Mouse (Mus musculus) liver, adult 2 months (tissue): ENCODE results near the gene Arid3b. TPM values are rescaled to one million over a fixed set of nuclear protein-coding genes. Genes with fewer than 3 reads are reported as not detected.

Experiments
- DNase-seq: peaks from one replicate; pipeline ENCODE4 v3.0.0-alpha.2; 2011; ENCODE audit warnings: low read depth, low spot score; ENCODE audit errors: extremely low read depth
- H3K27ac ChIP-seq: fragments of 200-500 bp; replicated peaks from 2 replicates; pipeline ENCODE4 v1.5.1; 2012; ENCODE audit warnings: low read depth, mild to moderate bottlenecking, control low read depth, inconsistent platforms, low read length; ENCODE audit not compliant: insufficient read depth
- H3K27me3 ChIP-seq: fragments of 200-500 bp; 2 replicates; pipeline ENCODE4 v1.6.1; 2012; ENCODE audit warnings: mild to moderate bottlenecking, moderate library complexity, low read length, inconsistent platforms; ENCODE audit not compliant: control insufficient read depth, insufficient read depth
- H3K36me3 ChIP-seq: fragments of 200-500 bp; 2 replicates; pipeline ENCODE4 v1.6.1; 2012; ENCODE audit warnings: low read length, inconsistent platforms; ENCODE audit not compliant: control insufficient read depth, insufficient read depth
- H3K4me1 ChIP-seq: fragments of 200-500 bp; 2 replicates; pipeline ENCODE4 v1.6.1; 2011; ENCODE audit warnings: low read length; ENCODE audit not compliant: control insufficient read depth, insufficient read depth
- H3K4me3 ChIP-seq: fragments of 200-500 bp; 2 replicates; pipeline ENCODE4 v1.5.1; 2011; ENCODE audit warnings: low read depth, mild to moderate bottlenecking, control low read depth, low read length, moderate library complexity; ENCODE audit not compliant: insufficient read depth
- H3K79me2 ChIP-seq: fragments of 200-500 bp; 2 replicates; pipeline ENCODE4 v1.6.1; 2012; ENCODE audit warnings: inconsistent platforms, mild to moderate bottlenecking, low read length, moderate library complexity; ENCODE audit not compliant: control insufficient read depth, insufficient read depth
- H3K9ac ChIP-seq: fragments of 200-500 bp; 2 replicates; pipeline ENCODE4 v1.6.1; 2012; ENCODE audit warnings: low read depth, mild to moderate bottlenecking, control low read depth, inconsistent platforms, low read length
- CTCF ChIP-seq: fragments of 200-500 bp; IDR thresholded peaks from 2 replicates; pipeline ENCODE4 v1.5.1; 2011; ENCODE audit warnings: low read depth, low read length, control low read depth
- POLR2A ChIP-seq: fragments of 200-500 bp; IDR thresholded peaks from 2 replicates; pipeline ENCODE4 v1.6.1; 2011; ENCODE audit warnings: low read length, control low read depth; ENCODE audit not compliant: insufficient read depth; ENCODE audit errors: extremely low read depth
- WGBS: fragments of 180-500 bp; shearing (Covaris S2); methylation state at CpG from one replicate; pipeline ENCODE4 v1.1.7; 2018; 5-methylcytosine and 5-hydroxymethylcytosine counted together
- polyA plus RNA-seq: library from polyadenylated mRNA; depleted of rRNA; stranded (reverse); fragments of >200 nt; gene quantifications from 2 replicates; pipeline ENCODE4 v1.2.3, GENCODE M21; 2012
- total RNA-seq: library from RNA; depleted of rRNA; stranded (reverse); fragments of >200 nt; gene quantifications from 2 replicates; pipeline ENCODE4 v1.2.3, GENCODE M21; 2014

Arid3b gene
- total and polyA plus RNA-seq, 2 experiments, result 0.83 to 2.8 TPM

DNA sequence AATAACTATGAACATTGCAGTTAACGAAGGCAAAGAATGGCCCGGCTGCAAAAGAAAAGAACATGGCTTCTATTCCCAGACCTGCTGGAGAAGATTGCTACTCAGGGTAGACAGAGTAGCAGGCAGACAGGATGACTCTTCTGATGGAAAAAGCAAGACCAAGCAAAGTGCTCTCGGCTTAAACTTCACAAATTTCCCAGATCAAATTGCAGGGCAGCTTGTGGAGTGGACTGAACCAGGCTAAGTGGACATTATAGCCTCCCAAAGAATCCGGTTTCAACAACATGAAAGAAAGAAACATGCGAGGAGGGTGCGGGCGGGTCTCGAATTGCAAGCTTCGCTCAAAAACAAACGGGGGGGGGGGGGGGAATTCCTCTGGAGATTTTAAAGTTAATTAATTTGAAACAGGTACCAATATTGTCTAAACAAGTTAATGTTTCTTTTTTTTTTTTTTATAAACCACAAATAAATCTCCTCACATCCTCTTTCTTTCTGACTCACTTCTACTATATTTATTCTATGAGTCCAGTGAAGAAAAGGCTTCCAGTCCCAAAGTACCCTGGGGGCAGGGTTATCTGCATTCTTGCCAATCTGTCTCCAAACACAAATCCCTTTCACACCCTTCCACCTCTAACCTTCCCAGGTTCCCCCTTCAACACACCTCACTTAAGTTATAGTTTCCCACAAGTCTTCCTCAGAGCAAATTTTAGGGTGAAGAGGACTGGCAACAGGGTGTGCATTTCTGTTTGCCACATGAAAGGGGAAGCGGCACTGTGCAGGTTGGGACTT lies 1.8 kb downstream of the Arid3b start:
- Histone ChIP-seq H3K4me1 (peaks cover 5% of the 10 kb centered on the region), H3K27ac (no peak overlapping the region), H3K79me2 (peaks cover 8% of the 10 kb centered on the region; the same call in 1 of the 2 replicates), H3K4me3 (no peak overlapping the region), H3K27me3 (no peaks in the 10 kb centered on the region), H3K9ac (no peak overlapping the region), H3K36me3 (no peaks in the 10 kb centered on the region)
- no peak for DNase-seq
- 82% methylated on average over 11 of the region's 11 CpGs for WGBS
- TF ChIP-seq CTCF (no peak), POLR2A (no peak)

DNA sequence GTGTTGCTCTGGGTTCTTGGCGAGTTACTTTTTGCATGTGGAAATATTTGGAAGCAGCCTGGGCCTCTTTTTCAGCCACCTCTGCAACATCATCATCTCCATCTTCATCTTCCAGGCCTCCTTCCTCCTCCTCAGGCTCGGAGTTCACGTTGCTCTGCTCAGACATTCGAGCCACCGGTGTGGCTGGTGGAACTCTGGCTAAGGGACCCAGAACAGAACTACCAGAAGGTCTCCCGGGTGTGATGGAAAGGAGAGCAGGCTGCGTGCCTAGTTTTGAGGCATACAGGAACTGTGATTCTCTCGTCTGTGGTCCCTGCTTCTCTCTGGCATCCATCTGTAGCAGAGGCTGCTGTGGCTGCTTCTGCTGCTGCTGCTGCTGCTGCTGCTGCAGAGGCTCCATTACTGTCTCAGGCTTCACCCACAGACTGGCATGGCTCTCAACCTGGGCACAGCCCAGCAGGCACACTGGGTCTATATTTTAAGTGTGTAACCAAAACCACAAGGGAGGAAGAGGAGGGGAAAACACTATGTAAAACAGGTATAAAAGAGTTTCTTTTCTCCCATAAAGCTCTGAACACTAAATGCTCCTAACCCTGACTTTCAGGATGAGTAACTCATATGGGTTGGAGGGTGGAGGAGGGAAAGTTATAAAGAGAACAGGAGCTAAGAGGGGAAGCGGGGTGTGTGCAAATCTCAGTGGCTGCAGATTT lies 2.7 kb downstream of the Arid3b start:
- Histone ChIP-seq H3K4me3 (no peak overlapping the region), H3K9ac (no peak overlapping the region), H3K27ac (no peak overlapping the region), H3K27me3 (no peaks in the 10 kb centered on the region), H3K79me2 (peaks cover 16% of the 10 kb centered on the region; the same call in 1 of the 2 replicates), H3K4me1 (peaks cover 5% of the 10 kb centered on the region), H3K36me3 (no peaks in the 10 kb centered on the region)
- 89% methylated on average over 9 of the region's 9 CpGs for WGBS
- no peak for DNase-seq
- TF ChIP-seq POLR2A, result no peak

DNA sequence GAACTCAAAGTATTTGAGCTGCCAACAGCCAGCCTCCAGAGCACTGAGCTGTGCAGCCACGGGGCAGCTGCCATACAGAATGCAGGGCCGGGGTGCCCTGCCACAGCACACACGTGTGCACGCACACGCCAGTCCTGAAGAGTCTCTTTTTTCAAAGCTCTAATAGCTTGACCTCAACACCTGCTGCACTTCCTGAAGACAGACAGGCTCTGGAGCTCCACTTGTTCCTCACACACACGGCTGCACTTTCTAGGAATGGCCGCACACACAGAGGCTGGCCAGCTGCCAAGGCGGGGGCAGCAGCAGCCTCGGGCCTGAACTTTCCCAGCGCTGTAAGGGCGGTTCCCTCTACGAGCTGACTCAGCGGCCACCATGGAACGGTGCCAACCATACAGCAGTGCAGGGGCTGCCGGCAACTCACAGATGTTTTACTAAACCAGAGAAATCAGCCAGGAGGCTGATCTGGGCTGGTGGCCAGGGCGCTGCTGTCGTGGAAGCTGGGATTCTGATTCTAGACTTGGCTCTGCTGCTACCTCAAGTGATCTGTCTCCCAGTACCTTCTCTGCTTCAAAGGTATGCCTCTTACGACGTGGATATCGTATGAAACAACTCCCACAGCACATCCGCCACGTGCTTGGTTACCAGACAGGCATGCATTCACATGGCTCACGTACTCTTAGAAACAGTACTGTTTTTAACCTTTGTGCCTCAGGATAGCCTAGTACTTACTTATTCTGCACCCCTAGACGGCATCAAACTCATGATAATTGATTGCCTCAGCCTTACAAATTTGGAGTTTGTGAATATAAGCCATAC lies 5.1 kb downstream of the Arid3b start:
- Histone ChIP-seq H3K27ac (no peak overlapping the region), H3K4me1 (peaks cover 5% of the 10 kb centered on the region), H3K9ac (no peak overlapping the region), H3K4me3 (no peak overlapping the region; the same call in 1 of the 2 replicates), H3K79me2 (peaks cover 19% of the 10 kb centered on the region; the same call in 1 of the 2 replicates), H3K36me3 (no peaks in the 10 kb centered on the region), H3K27me3 (no peaks in the 10 kb centered on the region)
- peak; percentile 75 for DNase-seq
- 4% methylated on average over 24 of the region's 24 CpGs for WGBS
- TF ChIP-seq CTCF, result no peak
- 0 out of 2 replicates have a peak, but pooled peaks have one; percentile 6 for TF ChIP-seq POLR2A

DNA sequence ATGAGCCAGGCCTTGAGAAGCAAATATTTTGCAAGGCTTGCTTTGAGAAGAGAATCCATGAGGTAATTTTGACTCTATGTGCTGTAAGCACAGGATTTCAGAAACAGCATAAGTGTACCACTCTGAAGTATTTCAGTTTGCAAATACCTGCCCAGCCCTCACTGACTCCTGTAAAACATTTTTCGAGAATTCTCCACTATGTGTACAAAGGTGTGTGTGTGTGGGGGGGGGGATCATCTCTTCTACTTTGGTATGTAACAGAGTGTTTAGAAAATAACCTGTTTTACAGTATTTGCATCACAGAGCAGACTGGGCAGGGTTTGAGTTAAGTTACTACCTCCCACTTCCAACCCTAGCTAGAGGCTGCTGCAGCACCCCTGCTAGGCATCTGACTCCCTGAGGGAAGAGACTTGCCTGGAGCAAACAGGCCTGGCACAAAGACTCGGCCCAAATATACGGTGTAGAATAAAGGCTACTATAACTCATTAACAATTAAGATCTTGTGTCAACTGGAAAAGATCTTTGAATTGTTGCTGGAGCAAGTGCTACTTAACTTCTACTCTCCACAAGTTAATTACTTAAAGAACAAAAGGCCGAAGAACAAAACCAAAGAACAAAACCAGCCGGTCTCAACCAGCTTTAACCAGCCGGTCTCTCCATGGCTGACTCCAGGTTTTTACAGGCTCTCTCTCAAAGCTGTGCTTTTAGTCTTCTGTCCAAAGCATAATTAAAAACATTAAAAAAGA lies 6.6 kb downstream of the Arid3b start:
- Histone ChIP-seq H3K4me1 (peaks cover 4% of the 10 kb centered on the region), H3K27ac (no peak overlapping the region), H3K4me3 (no peak overlapping the region), H3K27me3 (no peaks in the 10 kb centered on the region), H3K9ac (no peak overlapping the region), H3K79me2 (peaks cover 19% of the 10 kb centered on the region; the same call in 1 of the 2 replicates), H3K36me3 (no peaks in the 10 kb centered on the region)
- DNase-seq, result no peak
- TF ChIP-seq POLR2A (no peak), CTCF (no peak)
- 92% methylated on average over 6 of the region's 6 CpGs for WGBS

DNA sequence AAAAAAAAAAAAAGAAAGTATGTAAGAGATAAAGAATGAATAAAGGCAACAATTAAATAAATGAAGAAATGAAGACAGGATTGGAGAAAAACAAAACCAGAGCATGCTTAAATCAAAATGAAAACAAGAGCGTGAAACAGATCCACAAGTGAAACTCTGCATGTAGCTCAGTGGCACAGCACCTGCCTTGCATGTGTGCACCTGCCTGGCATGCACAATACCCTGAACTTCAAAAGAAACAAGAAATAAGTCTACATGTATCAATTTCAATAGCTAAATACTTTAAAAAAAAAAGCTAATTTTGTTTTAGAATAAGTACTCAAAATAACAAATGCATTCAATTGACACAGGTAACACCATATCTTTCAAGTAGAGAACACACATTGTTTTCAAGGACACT lies 13.2 kb downstream of the Arid3b start:
- WGBS, result 100% methylated on average over 1 of the region's 1 CpGs
- no peak for DNase-seq
- TF ChIP-seq CTCF, result no peak
- TF ChIP-seq POLR2A, result no peak
- Histone ChIP-seq H3K79me2 (peaks cover 5% of the 10 kb centered on the region; the same call in 1 of the 2 replicates), H3K4me1 (no peaks in the 10 kb centered on the region), H3K36me3 (no peaks in the 10 kb centered on the region), H3K27me3 (no peaks in the 10 kb centered on the region), H3K9ac (no peak overlapping the region), H3K27ac (no peak overlapping the region), H3K4me3 (no peak overlapping the region)
